Comparison of ENCODE assay signal across 9 mouse cellular contexts in genomic region chr16:58663021-58663420, GRCm38 (mm10). TPM values are rescaled to one million over a fixed set of nuclear protein-coding genes. Genes with fewer than 3 reads are reported as not detected.
A peak's percentile ranks its signal among the peaks of the same experiment; 100 is the strongest.
DNase-seq lines count a peak whose midpoint lies in the region; ATAC-seq and TF ChIP-seq lines count a peak whose summit lies in the region.
"Had no signal": no experiment of that assay in that cellular context is flagged by ENCODE, and none has a peak within 500 bp of the region (broad histone marks: within the 10 kb centered on the region; RNA-seq: fewer than 3 reads in every experiment).

No protein-coding gene starts in this region.

- H3K4me1 ChIP-seq in neural tube, embryonic 15.5 days = no peaks in the 10 kb centered on the region

- 31% methylated on average over 5 of the region's 5 CpGs for WGBS in large intestine, adult 2 months
- 74% methylated on average over 5 of the region's 5 CpGs for WGBS in neural tube, embryonic 15.5 days

- no peak overlapping the region for H3K27ac ChIP-seq in layer of hippocampus, adult 2 months
- H3K27ac ChIP-seq in neural tube, embryonic 15.5 days (replicated peaks) = no peak overlapping the region

- no peak overlapping the region for H3K4me3 ChIP-seq in layer of hippocampus, adult 2 months
- H3K4me3 ChIP-seq in neural tube, embryonic 15.5 days (replicated peaks) = no peak overlapping the region

- H3K9ac ChIP-seq in neural tube, embryonic 15.5 days (replicated peaks) = no peak overlapping the region

- no peaks in the 10 kb centered on the region for H3K36me3 ChIP-seq in neural tube, embryonic 15.5 days

- H3K27me3 ChIP-seq in neural tube, embryonic 15.5 days (replicated peaks) = no peaks in the 10 kb centered on the region

- peak; percentile 75; the same call in 1 of the 2 replicates for ATAC-seq in neural tube, embryonic 15.5 days (ENCODE audit: low FRiP score)

- no peaks in the 10 kb centered on the region for H3K9me3 ChIP-seq in neural tube, embryonic 15.5 days (replicated peaks)

- no peak for DNase-seq in layer of hippocampus, adult 2 months (ENCODE audit: low spot score in 2 of 2)
- DNase-seq in layer of hippocampus, postnatal 10 days (ENCODE audit: low spot score in 2 of 2) = no peak
- DNase-seq in adipocyte (ENCODE audit: low spot score) = peak; percentile 56
- DNase-seq in large intestine, adult 2 months (ENCODE audit: low read depth, low spot score) = peak; percentile 7
- no peak for DNase-seq in urinary bladder, postnatal 25 days (ENCODE audit: low spot score)
- no peak for DNase-seq in embryo, embryonic 11 days
- no peak for DNase-seq in layer of hippocampus, adult 11-12 months (ENCODE audit: low spot score)
- DNase-seq: left cerebral cortex, postnatal 4 days had no signal

- peak; percentile 82 for TF ChIP-seq CTCF in layer of hippocampus, adult 2 months (conservative IDR thresholded peaks at IDR 0.05)

- H3K4me2 ChIP-seq in neural tube, embryonic 15.5 days = no peak overlapping the region

RNA-seq across cellular contexts. Expression of gene Cpox, which starts 7.1 kb away (rescaled TPM):
- total RNA-seq in layer of hippocampus, adult 2 months (2021) = 10 to 100 TPM; 48.8 to 58.6 TPM
- 10 to 100 TPM; 34.1 to 35.2 TPM for total RNA-seq in layer of hippocampus, postnatal 10 days (2021)
- polyA plus RNA-seq in large intestine, adult 2 months (2012; rRNA removed) = 11.6 and 17.1 TPM in 2 replicates
- polyA plus RNA-seq in neural tube, embryonic 15.5 days (2015; fragmentation: Nextera tagmentation; extraction: Ambion mirVana) = 15.8 and 20.3 TPM in 2 replicates

RNA-seq across cellular contexts. Expression of gene E330017A01Rik, which starts 24.5 kb away (rescaled TPM):
- not detected for total RNA-seq in layer of hippocampus, adult 2 months (2021)
- total RNA-seq in layer of hippocampus, postnatal 10 days (2021) = not detected
- polyA plus RNA-seq in large intestine, adult 2 months (2012; rRNA removed) = not detected in 2 replicates
- not detected in 2 replicates for polyA plus RNA-seq in neural tube, embryonic 15.5 days (2015; fragmentation: Nextera tagmentation; extraction: Ambion mirVana)
- total RNA-seq: left cerebral cortex, postnatal 4 days had no signal

RNA-seq across cellular contexts. Expression of gene Gm813, which starts 46.2 kb away (rescaled TPM):
- not detected for total RNA-seq in layer of hippocampus, adult 2 months (2021)
- total RNA-seq in layer of hippocampus, postnatal 10 days (2021) = not detected
- not detected in 2 replicates for polyA plus RNA-seq in large intestine, adult 2 months (2012; rRNA removed)
- polyA plus RNA-seq in neural tube, embryonic 15.5 days (2015; fragmentation: Nextera tagmentation; extraction: Ambion mirVana) = not detected in 2 replicates
- total RNA-seq: left cerebral cortex, postnatal 4 days had no signal

RNA-seq across cellular contexts. Expression of gene Gpr15, which starts 55.8 kb away (rescaled TPM):
- not detected for total RNA-seq in layer of hippocampus, adult 2 months (2021)
- not detected for total RNA-seq in layer of hippocampus, postnatal 10 days (2021)
- 0.23 and 0.35 TPM in 2 replicates for polyA plus RNA-seq in large intestine, adult 2 months (2012; rRNA removed)
- polyA plus RNA-seq in neural tube, embryonic 15.5 days (2015; fragmentation: Nextera tagmentation; extraction: Ambion mirVana) = 0.56 TPM in 1 of 2 replicates, not detected in the other
- total RNA-seq: left cerebral cortex, postnatal 4 days had no signal

Comparison
In these comparisons a context has a peak if more than half of its experiments do, and no peak if none do; other contexts are left out.
1. DNase-seq: peak in adipocyte (single experiment) and large intestine, adult 2 months (single experiment); none in layer of hippocampus, adult 2 months (0 of 2), layer of hippocampus, postnatal 10 days (0 of 2), urinary bladder, postnatal 25 days (single experiment), embryo, embryonic 11 days (single experiment) and layer of hippocampus, adult 11-12 months (single experiment).